Mouse (Mus musculus) erythroblast, embryonic 14.5 days (primary cell): Measurements from ENCODE around the gene Ccdc86.

Experiments
- GATA1 ChIP-seq: IDR thresholded peaks from 2 replicates; pipeline ENCODE4 v1.6.1; 2012; ENCODE audit warnings: low read length, inconsistent platforms, mixed read lengths
- TAL1 ChIP-seq: IDR thresholded peaks from 3 replicates; pipeline ENCODE4 v1.6.1; 2012; ENCODE audit warnings: low read length, inconsistent platforms, mixed read lengths

- no peak for TF ChIP-seq GATA1
- TF ChIP-seq TAL1 = no peak
Observed at GRCm38 (mm10) chr19:10896849-10897248, 52.2 kb downstream of the Ccdc86 start.
